Mouse (Mus musculus) ES-E14 (cell line): ENCODE results near the gene Actl6b. TPM values are rescaled to one million over a fixed set of nuclear protein-coding genes. Genes with fewer than 3 reads are reported as not detected.

ENCODE experiments used
- DNase-seq: peaks from one replicate; pipeline ENCODE4 v3.0.0-alpha.2; 2013; ENCODE audit warnings: low read depth, low spot score
- H3K27ac ChIP-seq: 2 replicates; pipeline ENCODE4 v1.5.1; 2012; ENCODE audit warnings: low read depth, mild to moderate bottlenecking, low read length, moderate library complexity, mixed read lengths; ENCODE audit not compliant: poor library complexity, insufficient read depth, severe bottlenecking
- H3K36me3 ChIP-seq: 2 replicates; pipeline ENCODE4 v1.6.1; 2012; ENCODE audit warnings: mild to moderate bottlenecking, low read length, moderate library complexity, mixed read lengths; ENCODE audit not compliant: control insufficient read depth, poor library complexity, insufficient read depth, severe bottlenecking
- H3K4me1 ChIP-seq, 2 experiments: fragments of 150-350 bp in 1 of 2; sonication (generic) in 1 of 2; 2 replicates each; pipeline ENCODE4 v1.6.1; 2012; ENCODE audit warnings: low read length in 2 of 2, mild to moderate bottlenecking in 1 of 2, mixed read lengths in 1 of 2; ENCODE audit not compliant: control insufficient read depth in 2 of 2, insufficient read depth in 2 of 2, poor library complexity in 1 of 2
- H3K4me3 ChIP-seq, 2 experiments: fragments of 150-350 bp in 1 of 2; sonication (generic) in 1 of 2; 2 replicates each; pipeline ENCODE4 v1.5.1; 2012; ENCODE audit warnings: low read length in 2 of 2, low read depth in 1 of 2, mild to moderate bottlenecking in 1 of 2, mixed read lengths in 1 of 2; ENCODE audit not compliant: insufficient read depth in 1 of 2, poor library complexity in 1 of 2, severe bottlenecking in 1 of 2
- H3K9ac ChIP-seq: 2 replicates; pipeline ENCODE4 v1.6.1; 2012; ENCODE audit warnings: low read depth, mild to moderate bottlenecking, low read length, mixed read lengths; ENCODE audit not compliant: poor library complexity, insufficient read depth, severe bottlenecking
- H3K9me3 ChIP-seq: fragments of 150-350 bp; sonication (generic); 2 replicates; pipeline ENCODE4 v1.6.1; 2012; ENCODE audit warnings: low read depth, mild to moderate bottlenecking, low read length; ENCODE audit not compliant: control insufficient read depth, insufficient read depth
- CHD2 ChIP-seq: IDR thresholded peaks from 2 replicates; pipeline ENCODE4 v1.6.1; 2014; ENCODE audit warnings: mild to moderate bottlenecking, low read depth, low read length, inconsistent platforms
- HCFC1 ChIP-seq: IDR thresholded peaks from 2 replicates; pipeline ENCODE4 v1.6.1; 2012; ENCODE audit warnings: low read length, inconsistent platforms, borderline replicate concordance; ENCODE audit not compliant: insufficient read depth
- MAFK ChIP-seq: IDR thresholded peaks from 2 replicates; pipeline ENCODE4 v1.6.1; 2014; ENCODE audit warnings: mild to moderate bottlenecking, low read depth, low read length, inconsistent platforms; ENCODE audit not compliant: insufficient read depth
- ZC3H11A ChIP-seq: IDR thresholded peaks from 2 replicates; pipeline ENCODE4 v1.6.1; 2012; ENCODE audit warnings: low read depth, mild to moderate bottlenecking, inconsistent platforms, low read length, borderline replicate concordance
- ZNF384 ChIP-seq: IDR thresholded peaks from 2 replicates; pipeline ENCODE4 v1.6.1; 2012; ENCODE audit warnings: low read depth, low read length, inconsistent platforms
- in situ Hi-C, 2 experiments: fragments of 600-800 bp; cut with MboI; formaldehyde crosslinking; loops; one replicate each; pipeline ENCODE4 v1.15.1; 2025; ENCODE audit warnings: low sequenced_read_pairs in 2 of 2, inconsistent platforms in 1 of 2; ENCODE audit not compliant: unreplicated experiment in 2 of 2
- total RNA-seq: library from RNA; depleted of rRNA; stranded (reverse); fragments of 300-350 nt; gene quantifications from 2 replicates; pipeline ENCODE4 v1.2.3, GENCODE M21; 2012

Actl6b gene
- total RNA-seq, 1 experiment = not detected

GRCm38 (mm10) chr5:137549840-137550239 is 3.5 kb upstream of the Actl6b start:
- no peak overlapping the region for H3K27ac ChIP-seq
- H3K9ac ChIP-seq = no peak overlapping the region
- in situ Hi-C loops = no loop called here
- H3K36me3 ChIP-seq = no peaks in the 10 kb centered on the region
- no peaks in the 10 kb centered on the region for H3K9me3 ChIP-seq
- H3K4me3 ChIP-seq = no peak overlapping the region
- 0 out of 4 replicates have a peak, but pooled peaks cover 0 to 2% of the 10 kb centered on the region in 2 experiments for H3K4me1 ChIP-seq
- no peak for TF ChIP-seq ZNF384
- TF ChIP-seq CHD2 = no peak
- no peak for TF ChIP-seq ZC3H11A
- no peak for TF ChIP-seq MAFK
- no peak for TF ChIP-seq HCFC1
- no peak for DNase-seq

- DNase-seq = no peak
- in situ Hi-C loops = no loop called here
- Histone ChIP-seq H3K27ac (no peak overlapping the region), H3K36me3 (no peaks in the 10 kb centered on the region), H3K9ac (no peak overlapping the region), H3K4me1 (0 out of 4 replicates have a peak, but pooled peaks cover 0 to 2% of the 10 kb centered on the region in 2 experiments), H3K4me3 (no peak overlapping the region), H3K9me3 (no peaks in the 10 kb centered on the region)
- TF ChIP-seq HCFC1 (no peak), ZNF384 (no peak), CHD2 (no peak), MAFK (no peak), ZC3H11A (no peak)
These were observed 2.2 kb upstream of the Actl6b start for GRCm38 (mm10) chr5:137551119-137551518.

- TF ChIP-seq ZNF384 (no peak), HCFC1 (no peak), MAFK (no peak), CHD2 (no peak), ZC3H11A (no peak)
- DNase-seq = no peak
- Histone ChIP-seq H3K9ac (no peak overlapping the region), H3K4me1 (0 out of 4 replicates have a peak, but pooled peaks cover 0 to 2% of the 10 kb centered on the region in 2 experiments), H3K4me3 (peak overlapping the region in 1 of 2 experiments; percentile 49; a peak in 2 of 4 replicates), H3K36me3 (no peaks in the 10 kb centered on the region), H3K27ac (no peak overlapping the region), H3K9me3 (no peaks in the 10 kb centered on the region)
- in situ Hi-C loops = no loop called here
These were observed 317 bp upstream of the Actl6b start for GRCm38 (mm10) chr5:137553000-137553399.

- no peak for DNase-seq
- Histone ChIP-seq H3K27ac (no peak overlapping the region), H3K4me3 (peak overlapping the region in 1 of 2 experiments; percentile 29; a peak in 1 of 4 replicates), H3K36me3 (no peaks in the 10 kb centered on the region), H3K4me1 (0 out of 4 replicates have a peak, but pooled peaks cover 0 to 2% of the 10 kb centered on the region in 2 experiments), H3K9ac (no peak overlapping the region), H3K9me3 (no peaks in the 10 kb centered on the region)
- in situ Hi-C loops = no loop called here
- no peak for TF ChIP-seq ZNF384
- TF ChIP-seq HCFC1 = no peak
- TF ChIP-seq ZC3H11A = no peak
- no peak for TF ChIP-seq MAFK
- TF ChIP-seq CHD2 = no peak
These were observed 581 bp downstream of the Actl6b start for GRCm38 (mm10) chr5:137553898-137554297.

- Histone ChIP-seq H3K4me1 (peaks cover 2 to 5% of the 10 kb centered on the region in 2 experiments; a peak in 1 of 4 replicates), H3K27ac (no peak overlapping the region), H3K4me3 (no peak overlapping the region), H3K9ac (no peak overlapping the region), H3K36me3 (no peaks in the 10 kb centered on the region), H3K9me3 (no peaks in the 10 kb centered on the region)
- TF ChIP-seq ZC3H11A (no peak), CHD2 (no peak), ZNF384 (no peak), MAFK (no peak), HCFC1 (no peak)
- DNase-seq = no peak
- in situ Hi-C loops = no loop called here
These were observed 8.2 kb downstream of the Actl6b start for GRCm38 (mm10) chr5:137561556-137561955.
